Mouse (Mus musculus): ENCODE results near the gene Atg16l2. TPM values are rescaled to one million over a fixed set of nuclear protein-coding genes. Genes with fewer than 3 reads are reported as not detected.
A peak's percentile ranks its signal among the peaks of the same experiment; 100 is the strongest.

The Atg16l2 gene
- polyA plus RNA-seq, 1 experiment from 2014 or later = 12.7 TPM

DNA sequence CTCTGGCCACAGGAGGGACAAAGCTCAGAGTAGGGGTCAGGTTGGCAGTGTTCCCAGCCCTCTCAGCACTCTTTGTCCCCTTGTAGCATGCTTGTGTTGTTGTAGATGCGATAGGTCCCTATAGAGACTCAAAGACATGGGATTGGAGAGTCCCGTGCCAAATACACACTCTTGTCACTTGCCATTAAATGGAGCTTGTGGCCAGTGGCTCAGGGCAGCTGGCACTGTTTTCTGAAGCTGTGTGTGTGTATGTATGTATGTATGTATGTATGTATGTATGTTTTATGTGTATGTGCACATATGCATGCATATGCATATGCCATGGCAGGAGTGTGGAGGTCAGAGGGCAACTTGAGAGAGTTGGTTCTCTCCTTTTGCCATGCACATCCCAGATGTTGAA is 25.7 kb upstream of the Atg16l2 start:
- 78% methylated on average over 2 of the region's 2 CpGs for WGBS
- no peak for ATAC-seq (replicated peaks; ENCODE audit: low FRiP score, low TSS enrichment, low read depth)
- Histone ChIP-seq H3K27me3 (replicated peaks; ENCODE audit: control insufficient read depth, insufficient read depth, low read length) (no peaks in the 10 kb centered on the region), H3K9me3 (ENCODE audit: control insufficient read depth, low read length) (no peaks in the 10 kb centered on the region), H3K4me1 (replicated peaks; ENCODE audit: control insufficient read depth, insufficient read depth, low read length) (0 out of 2 replicates have a peak, but pooled peaks cover 6% of the 10 kb centered on the region), H3K9ac (ENCODE audit: low read length) (no peak overlapping the region), H3K4me3 (ENCODE audit: low read depth, low read length) (no peak overlapping the region), H3K36me3 (ENCODE audit: control insufficient read depth, insufficient read depth, low read length) (peaks cover 4% of the 10 kb centered on the region; the same call in 1 of the 2 replicates), H3K27ac (ENCODE audit: low read depth) (no peak overlapping the region), H3K4me2 (ENCODE audit: low read length) (no peak overlapping the region)
- no peak for DNase-seq (ENCODE audit: low spot score)

DNA sequence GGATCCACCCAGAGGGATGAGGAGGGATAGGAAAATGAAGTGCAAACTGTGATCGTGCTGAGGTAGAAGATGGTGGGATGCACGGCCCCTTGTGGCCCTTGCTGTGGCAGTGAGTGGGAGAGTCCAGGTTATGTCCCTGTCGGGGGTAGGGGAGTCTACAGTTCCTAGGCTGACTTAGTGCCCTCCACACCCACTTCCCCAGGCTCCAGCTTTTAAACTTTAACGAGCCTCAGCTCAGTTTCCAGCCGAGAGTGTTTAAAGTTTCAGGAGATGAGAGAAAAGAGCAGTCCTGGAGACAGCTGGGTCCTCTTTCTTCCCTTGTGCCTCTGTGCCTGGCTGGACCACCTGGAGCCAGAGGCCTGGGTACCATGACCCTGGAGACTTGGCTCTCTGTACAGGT is 25.2 kb upstream of the Atg16l2 start:
- 45% methylated on average over 5 of the region's 5 CpGs for WGBS
- no peaks in the 10 kb centered on the region for H3K9me3 ChIP-seq (ENCODE audit: control insufficient read depth, low read length)
- ATAC-seq (replicated peaks; ENCODE audit: low FRiP score, low TSS enrichment, low read depth) = no peak
- H3K27me3 ChIP-seq (replicated peaks; ENCODE audit: control insufficient read depth, insufficient read depth, low read length) = no peaks in the 10 kb centered on the region
- H3K9ac ChIP-seq (ENCODE audit: low read length) = no peak overlapping the region
- no peak overlapping the region for H3K4me2 ChIP-seq (ENCODE audit: low read length)
- no peak for DNase-seq (ENCODE audit: low spot score)
- no peak overlapping the region for H3K4me3 ChIP-seq (ENCODE audit: low read depth, low read length)
- H3K4me1 ChIP-seq (replicated peaks; ENCODE audit: control insufficient read depth, insufficient read depth, low read length) = 0 out of 2 replicates have a peak, but pooled peaks cover 6% of the 10 kb centered on the region
- peaks cover 4% of the 10 kb centered on the region; the same call in 1 of the 2 replicates for H3K36me3 ChIP-seq (ENCODE audit: control insufficient read depth, insufficient read depth, low read length)
- no peak overlapping the region for H3K27ac ChIP-seq (ENCODE audit: low read depth)

DNA sequence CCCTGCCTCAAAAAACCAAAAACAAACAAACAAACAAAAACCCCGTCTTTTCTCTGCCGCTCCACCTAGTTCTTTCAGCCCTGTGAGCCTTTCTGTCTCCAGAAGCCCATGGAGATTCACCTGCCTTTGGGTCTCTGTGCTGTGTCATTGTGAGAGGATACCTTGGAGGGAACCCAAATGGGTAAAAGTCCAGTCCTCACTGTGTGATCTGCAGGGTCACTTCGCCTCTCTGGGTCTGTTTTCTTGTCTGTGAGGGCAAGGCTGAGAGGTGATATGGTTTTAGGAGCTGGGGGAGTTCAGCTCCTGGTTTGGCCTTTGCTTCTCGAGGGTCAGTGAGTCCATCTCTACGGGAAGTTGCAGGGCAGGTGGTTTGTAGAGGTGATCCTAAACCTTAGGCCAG is 24.0 kb upstream of the Atg16l2 start:
- DNase-seq (ENCODE audit: low spot score) = no peak
- no peak for ATAC-seq (replicated peaks; ENCODE audit: low FRiP score, low TSS enrichment, low read depth)
- H3K4me1 ChIP-seq (replicated peaks; ENCODE audit: control insufficient read depth, insufficient read depth, low read length) = 0 out of 2 replicates have a peak, but pooled peaks cover 6% of the 10 kb centered on the region
- peaks cover 2% of the 10 kb centered on the region; the same call in 1 of the 2 replicates for H3K36me3 ChIP-seq (ENCODE audit: control insufficient read depth, insufficient read depth, low read length)
- H3K4me3 ChIP-seq (ENCODE audit: low read depth, low read length) = no peak overlapping the region
- H3K4me2 ChIP-seq (ENCODE audit: low read length) = no peak overlapping the region
- no peak overlapping the region for H3K27ac ChIP-seq (ENCODE audit: low read depth)
- no peak overlapping the region for H3K9ac ChIP-seq (ENCODE audit: low read length)
- 80% methylated on average over 5 of the region's 5 CpGs for WGBS
- no peaks in the 10 kb centered on the region for H3K27me3 ChIP-seq (replicated peaks; ENCODE audit: control insufficient read depth, insufficient read depth, low read length)
- no peaks in the 10 kb centered on the region for H3K9me3 ChIP-seq (ENCODE audit: control insufficient read depth, low read length)

DNA sequence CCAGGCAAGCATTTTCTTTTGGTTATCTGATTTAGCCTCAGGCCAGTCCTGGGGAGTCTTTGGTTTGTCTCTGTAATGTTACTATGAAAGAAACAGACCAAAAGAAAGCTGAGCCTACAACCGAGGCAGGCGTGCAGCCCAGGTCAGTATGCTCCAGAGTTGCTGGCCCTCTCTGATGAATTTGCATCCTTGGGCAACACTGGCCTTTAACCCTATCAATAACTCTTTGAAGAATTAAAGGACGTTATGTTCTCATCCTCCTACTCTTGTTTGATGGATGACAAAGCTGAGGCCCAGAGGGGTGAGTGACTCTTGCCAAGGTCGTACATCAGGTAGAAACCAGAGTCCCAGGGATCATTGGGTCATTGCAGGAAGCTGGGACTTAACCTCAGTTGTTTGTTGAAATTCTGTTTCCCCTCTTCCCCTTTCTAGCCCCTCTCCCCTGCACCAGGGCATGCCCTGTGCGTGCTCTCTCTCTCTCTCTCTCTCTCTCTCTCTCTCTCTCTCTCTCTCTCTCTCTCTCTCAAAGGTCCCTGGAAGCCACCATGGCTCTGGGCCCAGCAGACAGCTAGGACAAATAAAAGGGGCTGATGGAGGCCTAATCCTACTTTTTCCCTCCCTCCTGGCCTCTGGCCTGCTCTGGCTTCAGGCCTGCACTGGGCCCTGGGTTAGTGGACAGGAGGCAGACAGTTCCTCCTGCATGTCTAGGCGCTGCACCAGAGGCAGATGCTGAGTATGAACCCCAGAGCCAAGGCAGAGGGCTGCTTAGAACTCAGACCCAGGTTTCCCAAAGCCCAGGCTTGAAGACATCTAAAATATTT is 22.3 kb upstream of the Atg16l2 start:
- Histone ChIP-seq H3K9ac (ENCODE audit: low read length) (no peak overlapping the region), H3K4me3 (ENCODE audit: low read depth, low read length) (no peak overlapping the region), H3K27ac (ENCODE audit: low read depth) (no peak overlapping the region), H3K27me3 (replicated peaks; ENCODE audit: control insufficient read depth, insufficient read depth, low read length) (peaks cover 2% of the 10 kb centered on the region; the same call in 1 of the 2 replicates), H3K36me3 (ENCODE audit: control insufficient read depth, insufficient read depth, low read length) (no peaks in the 10 kb centered on the region), H3K4me1 (replicated peaks; ENCODE audit: control insufficient read depth, insufficient read depth, low read length) (peaks cover 12% of the 10 kb centered on the region), H3K9me3 (ENCODE audit: control insufficient read depth, low read length) (no peaks in the 10 kb centered on the region), H3K4me2 (ENCODE audit: low read length) (peak overlapping the region; percentile 37)
- no peak for DNase-seq (ENCODE audit: low spot score)
- 37% methylated on average over 6 of the region's 6 CpGs for WGBS
- ATAC-seq (replicated peaks; ENCODE audit: low FRiP score, low TSS enrichment, low read depth) = no peak

DNA sequence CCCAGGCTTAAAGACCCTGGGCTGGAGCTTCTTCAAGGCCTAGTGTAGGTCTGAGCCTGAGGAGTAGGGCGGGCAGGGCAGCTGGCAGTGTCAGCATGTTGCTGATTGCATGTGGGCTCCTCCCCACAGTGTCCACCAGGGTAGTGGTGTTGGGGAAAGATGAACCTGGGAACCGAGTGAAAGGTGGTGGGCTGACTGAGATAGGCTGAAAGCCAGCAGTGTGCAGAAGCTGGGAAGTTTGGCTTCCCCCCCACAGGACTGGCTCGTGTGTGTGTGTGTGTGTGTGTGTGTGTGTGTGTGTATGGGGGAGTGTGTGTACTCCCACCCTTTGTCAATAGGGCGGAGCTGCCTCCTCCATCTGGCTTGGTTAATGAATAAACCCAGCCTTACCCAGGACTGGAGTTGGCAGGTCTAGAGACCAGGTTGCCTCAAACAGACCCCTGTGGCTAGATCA is 21.1 kb upstream of the Atg16l2 start:
- Histone ChIP-seq H3K27me3 (replicated peaks; ENCODE audit: control insufficient read depth, insufficient read depth, low read length) (peaks cover 2% of the 10 kb centered on the region; the same call in 1 of the 2 replicates), H3K27ac (ENCODE audit: low read depth) (no peak overlapping the region), H3K4me3 (ENCODE audit: low read depth, low read length) (peak overlapping the region; percentile 71), H3K9ac (ENCODE audit: low read length) (no peak overlapping the region), H3K36me3 (ENCODE audit: control insufficient read depth, insufficient read depth, low read length) (no peaks in the 10 kb centered on the region), H3K9me3 (ENCODE audit: control insufficient read depth, low read length) (no peaks in the 10 kb centered on the region), H3K4me1 (replicated peaks; ENCODE audit: control insufficient read depth, insufficient read depth, low read length) (peaks cover 12% of the 10 kb centered on the region), H3K4me2 (ENCODE audit: low read length) (peak overlapping the region; percentile 93)
- DNase-seq (ENCODE audit: low spot score) (peak; percentile 68), ATAC-seq (replicated peaks; ENCODE audit: low FRiP score, low TSS enrichment, low read depth) (peak; percentile 63)
- 61% methylated on average over 4 of the region's 4 CpGs for WGBS

DNA sequence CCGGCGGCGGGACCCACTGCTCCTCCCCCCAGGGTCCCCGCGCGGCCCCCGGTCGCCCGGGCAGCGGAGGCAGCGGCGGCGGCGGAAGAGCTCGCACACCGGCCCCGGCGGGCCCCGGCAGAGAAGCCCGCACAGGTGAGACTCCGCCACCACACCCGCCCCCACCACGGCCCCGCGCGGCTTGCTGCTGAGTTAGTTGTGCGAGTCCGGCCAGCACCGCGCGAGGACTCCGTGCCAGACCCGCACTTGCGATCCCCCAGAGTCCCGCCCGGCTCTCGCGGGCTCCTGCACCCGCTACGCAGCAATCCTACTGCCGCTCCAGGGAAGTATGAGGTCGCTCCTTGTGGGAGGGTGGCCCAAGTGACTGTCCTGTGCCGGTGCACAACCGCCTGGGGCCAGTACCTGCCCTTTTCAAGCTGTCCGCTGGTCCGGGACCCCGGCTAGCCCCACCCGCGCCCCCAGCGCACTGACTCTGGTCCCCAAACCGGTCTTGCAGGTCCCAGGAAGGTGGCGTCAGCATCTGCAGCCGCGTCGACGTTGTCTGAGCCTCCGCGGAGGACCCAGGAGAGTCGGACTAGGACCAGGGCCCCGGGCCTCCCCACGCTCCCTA is 19.3 kb upstream of the Atg16l2 start:
- Histone ChIP-seq H3K9ac (ENCODE audit: low read length) (peak overlapping the region; percentile 76), H3K27me3 (replicated peaks; ENCODE audit: control insufficient read depth, insufficient read depth, low read length) (peaks cover 2% of the 10 kb centered on the region; the same call in 1 of the 2 replicates)
- under 1% methylated on average over 44 of the region's 61 CpGs for WGBS

DNA sequence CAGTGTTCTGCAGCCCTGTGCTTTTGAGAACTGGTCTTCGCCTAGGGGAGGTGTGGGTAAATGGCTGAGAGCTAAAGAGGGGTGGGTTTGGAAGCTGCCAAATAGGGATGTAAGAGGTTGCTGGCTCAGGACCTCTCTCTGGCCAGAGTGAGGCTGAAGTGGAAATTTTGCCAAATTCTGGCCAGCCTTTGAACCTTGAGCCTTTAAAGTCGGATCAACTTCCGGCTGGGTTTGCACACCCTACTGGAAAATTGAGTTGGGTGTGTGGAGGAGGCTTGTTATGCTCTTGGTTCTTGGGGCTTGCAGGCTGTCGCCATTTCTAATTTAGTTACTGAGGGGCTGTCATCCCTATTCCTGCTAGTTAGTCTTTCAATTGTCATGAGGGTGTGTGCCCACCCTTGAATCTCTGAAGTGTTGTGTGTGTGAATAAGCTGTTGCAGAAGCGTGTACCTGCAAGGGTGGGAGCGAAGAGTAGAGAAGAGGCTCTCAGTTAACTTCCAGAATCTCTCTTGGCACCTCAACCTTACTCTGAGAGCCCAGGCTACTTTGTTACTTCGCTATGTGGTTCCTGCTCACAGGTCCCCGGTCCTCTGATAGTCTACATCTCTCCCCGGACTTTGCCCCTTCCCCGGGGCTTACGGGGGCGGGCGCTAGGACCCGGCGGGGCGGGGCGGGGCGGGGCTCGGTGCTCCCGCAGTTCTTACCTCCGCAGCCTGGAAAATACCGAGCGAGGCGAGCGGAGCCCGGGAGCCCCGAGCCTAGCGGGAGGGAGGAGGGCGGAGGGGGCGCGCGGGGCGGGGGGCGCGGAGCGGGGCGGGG is 18.6 kb upstream of the Atg16l2 start:
- H3K9ac ChIP-seq (ENCODE audit: low read length) = peak overlapping the region; percentile 76
- H3K27me3 ChIP-seq (replicated peaks; ENCODE audit: control insufficient read depth, insufficient read depth, low read length) = peaks cover 2% of the 10 kb centered on the region; the same call in 1 of the 2 replicates
- peak; percentile 63 for ATAC-seq (replicated peaks; ENCODE audit: low FRiP score, low TSS enrichment, low read depth)
- peak; percentile 84 for DNase-seq (ENCODE audit: low spot score)
- H3K36me3 ChIP-seq (ENCODE audit: control insufficient read depth, insufficient read depth, low read length) = no peaks in the 10 kb centered on the region
- no peaks in the 10 kb centered on the region for H3K9me3 ChIP-seq (ENCODE audit: control insufficient read depth, low read length)
- H3K4me1 ChIP-seq (replicated peaks; ENCODE audit: control insufficient read depth, insufficient read depth, low read length) = peaks cover 12% of the 10 kb centered on the region
- peak overlapping the region; percentile 80 for H3K27ac ChIP-seq (ENCODE audit: low read depth)
- WGBS = 4% methylated on average over 26 of the region's 37 CpGs
- H3K4me3 ChIP-seq (ENCODE audit: low read depth, low read length) = peak overlapping the region; percentile 71
- H3K4me2 ChIP-seq (ENCODE audit: low read length) = peak overlapping the region; percentile 93

More for the DNA sequence above, 19.3 kb upstream of the Atg16l2 start:
- Histone ChIP-seq H3K4me1 (replicated peaks; ENCODE audit: control insufficient read depth, insufficient read depth, low read length) (peaks cover 12% of the 10 kb centered on the region), H3K4me3 (ENCODE audit: low read depth, low read length) (peak overlapping the region; percentile 71), H3K4me2 (ENCODE audit: low read length) (peak overlapping the region; percentile 93), H3K27ac (ENCODE audit: low read depth) (peak overlapping the region; percentile 80), H3K9me3 (ENCODE audit: control insufficient read depth, low read length) (no peaks in the 10 kb centered on the region), H3K36me3 (ENCODE audit: control insufficient read depth, insufficient read depth, low read length) (no peaks in the 10 kb centered on the region)
- ATAC-seq (replicated peaks; ENCODE audit: low FRiP score, low TSS enrichment, low read depth) = peak; percentile 65
- DNase-seq (ENCODE audit: low spot score) = peak; percentile 84

DNA sequence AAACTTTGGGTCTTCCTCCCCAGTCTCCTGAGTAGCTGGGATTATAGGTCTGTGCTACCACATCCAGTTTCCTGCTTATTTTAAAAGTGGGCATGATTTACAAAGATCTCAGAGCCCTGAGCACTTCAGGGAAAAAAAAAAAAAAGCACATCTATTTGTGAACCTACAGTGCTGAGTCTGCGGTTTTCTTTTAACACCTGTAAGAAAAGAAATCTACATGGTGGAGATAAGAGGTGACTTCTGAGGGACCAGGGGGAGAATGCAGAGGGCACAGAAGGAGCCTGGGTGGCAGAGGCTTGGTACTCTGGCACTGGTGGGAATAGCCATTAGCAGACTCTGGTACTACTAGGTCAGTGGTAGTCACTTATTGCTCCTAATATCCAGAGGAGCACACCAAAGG is 17.7 kb upstream of the Atg16l2 start:
- WGBS = 90% methylated on average over 1 of the region's 1 CpGs

More for the DNA sequence above, 17.7 kb upstream of the Atg16l2 start:
- peaks cover 2% of the 10 kb centered on the region; the same call in 1 of the 2 replicates for H3K27me3 ChIP-seq (replicated peaks; ENCODE audit: control insufficient read depth, insufficient read depth, low read length)
- peak overlapping the region; percentile 62; the same call in 1 of the 2 replicates for H3K27ac ChIP-seq (ENCODE audit: low read depth)
- no peaks in the 10 kb centered on the region for H3K9me3 ChIP-seq (ENCODE audit: control insufficient read depth, low read length)
- H3K4me1 ChIP-seq (replicated peaks; ENCODE audit: control insufficient read depth, insufficient read depth, low read length) = peaks cover 12% of the 10 kb centered on the region
- DNase-seq (ENCODE audit: low spot score) (no peak), ATAC-seq (replicated peaks; ENCODE audit: low FRiP score, low TSS enrichment, low read depth) (no peak)
- H3K4me3 ChIP-seq (ENCODE audit: low read depth, low read length) = no peak overlapping the region
- no peak overlapping the region for H3K4me2 ChIP-seq (ENCODE audit: low read length)
- H3K36me3 ChIP-seq (ENCODE audit: control insufficient read depth, insufficient read depth, low read length) = no peaks in the 10 kb centered on the region
- H3K9ac ChIP-seq (ENCODE audit: low read length) = no peak overlapping the region

Data from intestine, embryonic 14.5 days (tissue).